Mouse (Mus musculus) CD4-positive naive resting alpha-beta T cell, adult 76 days (primary cell): ENCODE results near the gene Apol8. TPM values are rescaled to one million over a fixed set of nuclear protein-coding genes. Genes with fewer than 3 reads are reported as not detected.

Experiments used
- total RNA-seq: library from RNA; stranded (reverse); gene quantifications from one replicate; pipeline ENCODE4 v1.2.4, GENCODE M21; 2023

Gene Apol8
- total RNA-seq, result 20.0 TPM

DNA sequence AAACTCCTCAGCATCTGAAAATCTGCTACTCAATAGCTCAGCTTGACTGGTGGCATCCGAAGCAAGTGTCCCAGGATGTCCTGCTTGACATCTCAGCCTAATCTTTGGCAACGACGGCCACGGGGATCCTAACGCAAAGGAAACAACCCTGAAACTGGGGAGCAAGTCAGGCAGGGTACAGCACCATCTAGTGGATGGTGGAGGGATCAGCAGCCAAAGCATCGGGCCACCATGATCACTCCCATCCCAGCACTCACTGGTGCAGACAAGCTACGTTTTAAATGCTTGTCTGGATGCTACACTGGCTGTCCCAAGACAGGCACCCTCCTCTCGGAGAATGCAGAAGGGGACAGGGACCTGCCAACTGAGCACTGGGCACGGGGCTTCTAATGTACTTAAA is at the start of gene Apol8:
Gene Apol8, minus strand, starts transcription at position 156 of the 400 bp plus-strand sequence.

DNA sequence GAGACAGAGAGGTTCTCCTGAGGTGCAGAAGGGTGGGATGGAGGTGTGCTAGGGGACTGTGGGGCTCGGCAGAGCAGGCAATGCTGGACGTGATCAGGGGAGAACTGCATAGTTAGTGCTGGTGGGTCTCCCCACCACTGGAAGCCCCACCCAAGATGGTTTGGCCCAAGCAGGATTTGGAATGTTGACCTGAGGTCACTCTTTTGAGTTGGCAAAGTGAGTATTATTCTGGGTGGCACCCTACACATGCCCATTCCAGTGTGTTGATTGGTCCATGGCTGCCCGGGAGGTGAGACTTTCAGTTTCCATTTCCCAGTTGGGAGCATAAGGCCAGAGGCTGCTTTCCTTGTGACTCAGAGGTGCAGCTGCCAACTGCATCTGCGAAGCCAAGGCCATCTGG is 28.1 kb downstream of the Apol8 start, which contains the start of gene Apol9b:
Gene Apol9b, plus strand, starts transcription at position 301 of the 400 bp plus-strand sequence.

DNA sequence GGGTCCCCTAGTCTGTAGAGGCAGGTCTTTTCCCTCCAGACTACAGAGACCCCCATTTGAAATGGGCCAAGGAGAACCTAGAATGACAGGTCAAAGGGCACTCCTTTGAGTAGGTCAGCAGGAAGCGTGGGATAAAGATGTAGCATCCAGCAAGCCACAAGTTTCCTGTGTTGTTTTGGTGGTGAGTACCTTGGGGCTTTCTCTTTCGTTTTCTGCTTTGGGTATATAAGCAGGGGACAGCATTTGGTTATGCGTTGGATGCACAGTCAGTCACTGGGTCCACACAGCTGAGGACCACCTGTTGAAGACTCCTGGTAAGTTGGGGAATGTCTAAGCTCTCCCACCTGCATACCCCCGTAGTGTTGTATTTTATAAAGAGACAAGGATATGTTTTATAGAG is 58.1 kb downstream of the Apol8 start, which contains the start of gene Apol7e:
Gene Apol7e, plus strand, starts transcription at position 202 of the 400 bp plus-strand sequence.

Other genes starting within 250 kb of the Apol8 start
- gene Apol11a, start 248.7 kb downstream of the Apol8 start, total RNA-seq, result 2.6 TPM
- 1.2 TPM for gene Apol7c, start 223.7 kb downstream of the Apol8 start, total RNA-seq
- not detected for gene 1700025B11Rik, start 195.1 kb downstream of the Apol8 start, total RNA-seq
- 1.6 TPM for gene Apol10b, start 160.9 kb downstream of the Apol8 start, total RNA-seq
- gene Gm36245, start 157.7 kb downstream of the Apol8 start, total RNA-seq, result not detected
- gene Apol11b, start 113.7 kb downstream of the Apol8 start, total RNA-seq, result 8.4 TPM
- 53.8 TPM for gene Apol7e, start 58.1 kb downstream of the Apol8 start, total RNA-seq
- 2.6 TPM for gene Apol9b, start 28.0 kb downstream of the Apol8 start, total RNA-seq
- gene Myh9, start 85.2 kb upstream of the Apol8 start, total RNA-seq, result 1,061 TPM
- gene Txn2, start 172.0 kb upstream of the Apol8 start, total RNA-seq, result 74.1 TPM
- 5.3 TPM for gene Foxred2, start 199.7 kb upstream of the Apol8 start, total RNA-seq
- 153 TPM for gene Eif3d, start 213.8 kb upstream of the Apol8 start, total RNA-seq